Mouse (Mus musculus) cerebellum, postnatal 25 days (tissue): Measurements from ENCODE around the gene Gm9603.
"Not testable (repeated sequence)": the region's sequence is repeated elsewhere in the genome, so short reads cannot be mapped to it uniquely, and the experiment has no call there.

Experiments used
- DNase-seq, 2 experiments: peaks; one replicate each; pipeline ENCODE4 v3.0.0; 2021; ENCODE audit warnings: mixed read lengths in 2 of 2

Gene Gm9603

DNA sequence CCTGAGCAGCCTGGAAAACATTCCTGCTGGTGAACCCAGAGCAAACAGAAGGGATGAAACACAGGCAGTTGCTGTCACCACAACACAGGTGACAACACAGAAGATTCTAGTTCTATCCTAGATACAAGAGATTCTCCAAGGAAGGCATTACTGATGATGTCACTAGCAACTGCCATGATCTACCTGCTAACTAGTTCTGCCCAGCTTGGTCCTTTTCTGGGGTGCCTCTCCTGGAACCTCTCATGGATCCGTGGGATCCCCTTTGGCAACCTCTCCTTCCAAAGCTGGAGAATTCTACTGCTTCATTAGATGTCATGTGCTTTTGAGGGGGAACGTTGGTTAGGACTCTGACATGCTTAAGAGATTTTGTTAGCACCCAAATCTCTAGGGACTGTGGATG, at the start of gene Gm9603:
Gene Gm9603 (minus strand): TSS at position 101 of the 400 bp plus-strand sequence.
- DNase-seq = not testable (repeated sequence)

DNA sequence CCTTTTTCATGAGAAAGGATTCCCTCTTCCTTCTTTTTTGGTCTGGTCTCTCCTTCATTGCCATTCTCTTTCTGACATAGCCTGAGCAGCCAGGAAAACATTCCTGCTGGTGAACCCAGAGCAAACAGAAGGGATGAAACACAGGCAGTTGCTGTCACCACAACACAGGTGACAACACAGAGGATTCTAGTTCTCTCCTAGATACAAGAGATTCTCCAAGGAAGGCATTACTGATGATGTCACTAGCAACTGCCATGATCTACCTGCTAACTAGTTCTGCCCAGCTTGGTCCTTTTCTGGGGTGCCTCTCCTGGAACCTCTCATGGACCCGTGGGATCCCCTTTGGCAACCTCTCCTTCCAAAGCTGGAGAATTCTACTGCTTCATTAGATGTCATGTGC, 54.3 kb downstream of the Gm9603 start, which contains the start of gene Gm8265:
Gene Gm8265 (minus strand): TSS at position 101 of the 400 bp plus-strand sequence.
- DNase-seq = not testable (repeated sequence)
